Mouse (Mus musculus) left cerebral cortex, postnatal 4 days (tissue): ENCODE results near the gene Efna5. TPM values are rescaled to one million over a fixed set of nuclear protein-coding genes. Genes with fewer than 3 reads are reported as not detected.
A peak's percentile ranks its signal among the peaks of the same experiment; 100 is the strongest.

ENCODE experiments used
- DNase-seq: peaks from one replicate; pipeline ENCODE4 v3.0.0-alpha.2; 2022
- intact Hi-C: fragments of 180-260 bp; cut with DNase I; formaldehyde crosslinking; loops from one replicate; pipeline ENCODE4 v1.15.1; 2025
- total RNA-seq, 2 experiments: library from RNA; stranded (reverse); gene quantifications; 2 replicates each; pipeline ENCODE4 v1.2.3; 2021

Efna5 gene
- total RNA-seq, 2 experiments from 2014 or later: 43.8 to 49.4 TPM

DNA sequence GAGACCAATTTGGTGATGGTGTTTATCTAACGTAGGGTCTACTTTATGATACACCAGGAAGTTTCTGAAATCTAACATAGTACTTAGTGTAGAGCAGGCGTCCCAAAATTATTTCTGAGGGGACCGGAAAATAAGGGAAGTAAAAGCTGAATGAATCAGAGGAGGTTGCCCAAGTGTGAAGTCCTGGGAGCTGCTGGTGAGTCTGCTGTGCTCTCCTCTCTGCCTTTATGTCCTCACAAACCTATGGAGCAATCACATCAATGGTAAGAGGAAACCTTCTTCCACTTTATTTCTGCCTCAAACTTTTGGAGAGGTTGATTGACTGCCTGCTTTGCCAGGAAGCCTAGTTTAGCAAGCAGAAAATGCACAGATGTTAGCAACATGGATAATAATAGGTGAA is 257.9 kb downstream of the Efna5 start:
- intact Hi-C loops: no loop called here
- DNase-seq: no peak

DNA sequence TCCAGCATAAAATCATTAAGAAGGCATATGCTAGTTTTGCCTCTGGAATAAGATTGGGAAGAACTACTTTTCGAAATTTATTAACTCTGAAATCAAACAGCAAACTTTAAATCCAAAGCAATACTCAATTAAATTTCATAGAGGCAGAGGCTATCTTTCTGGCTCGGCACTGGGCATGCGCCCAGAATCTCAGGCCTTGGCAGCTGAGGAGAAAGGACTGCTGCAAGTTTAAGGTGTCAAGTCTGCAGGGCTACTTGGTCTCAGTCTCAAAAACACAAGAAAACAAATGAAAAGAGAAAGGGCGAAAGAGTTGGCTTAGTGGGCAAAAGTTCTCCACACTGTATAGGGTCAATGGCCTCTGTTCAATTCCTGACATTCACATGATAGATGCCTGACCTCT is 258.6 kb downstream of the Efna5 start:
- DNase-seq: no peak
- intact Hi-C loops: no loop called here

DNA sequence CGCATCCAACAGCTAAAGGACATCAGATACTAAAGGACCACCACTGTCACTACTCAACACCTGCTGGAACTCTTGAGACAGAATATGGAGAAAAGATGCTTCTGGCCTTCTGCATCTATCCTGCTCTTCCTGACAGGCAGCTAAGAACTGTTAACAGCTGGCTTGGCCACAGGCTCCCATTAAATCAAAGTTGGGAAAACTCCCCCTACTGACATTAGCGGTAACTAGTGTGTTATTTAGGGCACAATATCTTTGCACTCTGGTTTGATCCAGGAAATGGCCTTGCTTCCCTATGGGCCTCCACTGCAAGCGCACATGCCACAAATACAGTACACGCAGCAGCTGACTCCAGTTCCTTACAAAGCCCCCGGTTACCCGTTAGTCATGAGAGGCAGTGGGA is 266.0 kb downstream of the Efna5 start:
- no peak for DNase-seq
- intact Hi-C loops: no loop called here

DNA sequence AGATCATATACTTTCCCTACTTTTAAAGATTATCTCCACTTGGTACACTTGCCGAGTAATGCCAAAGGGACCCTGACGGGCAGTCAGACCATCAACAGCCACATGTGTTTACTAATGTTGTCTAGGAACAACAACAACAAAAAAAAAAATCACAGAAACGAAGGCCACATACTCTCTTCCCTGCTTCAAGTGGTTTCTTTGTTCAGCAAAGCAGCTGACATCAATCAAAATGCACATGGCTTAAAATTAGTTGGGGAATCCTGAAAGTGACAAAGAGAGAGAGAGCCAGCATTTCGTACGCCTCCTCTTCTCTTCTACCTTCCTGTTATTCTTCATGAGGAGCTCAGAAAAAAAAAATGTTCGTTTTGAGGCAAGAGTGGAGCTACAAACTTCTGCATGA is 266.4 kb downstream of the Efna5 start:
- DNase-seq: no peak
- intact Hi-C loops: no loop called here

DNA sequence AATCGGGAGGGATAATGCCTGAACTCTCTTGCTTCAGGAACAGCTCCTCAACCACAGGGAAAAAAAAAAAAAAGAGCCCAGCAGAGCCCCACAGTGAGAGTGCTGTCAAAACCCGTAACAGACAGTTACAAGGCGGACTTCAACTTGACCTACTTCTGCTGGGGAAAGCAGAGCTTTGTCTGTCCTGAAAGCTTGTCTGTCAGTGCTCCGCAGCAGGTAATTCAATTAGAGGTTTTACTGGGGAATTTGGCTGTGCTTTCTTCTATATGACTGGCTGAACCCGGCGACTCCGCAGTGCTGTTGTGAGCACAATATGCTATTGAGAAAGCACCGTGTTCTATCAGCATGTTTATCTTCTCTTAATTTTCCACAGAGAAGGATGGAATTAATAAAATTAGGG is 266.9 kb downstream of the Efna5 start:
- DNase-seq: no peak
- intact Hi-C loops: no loop called here

DNA sequence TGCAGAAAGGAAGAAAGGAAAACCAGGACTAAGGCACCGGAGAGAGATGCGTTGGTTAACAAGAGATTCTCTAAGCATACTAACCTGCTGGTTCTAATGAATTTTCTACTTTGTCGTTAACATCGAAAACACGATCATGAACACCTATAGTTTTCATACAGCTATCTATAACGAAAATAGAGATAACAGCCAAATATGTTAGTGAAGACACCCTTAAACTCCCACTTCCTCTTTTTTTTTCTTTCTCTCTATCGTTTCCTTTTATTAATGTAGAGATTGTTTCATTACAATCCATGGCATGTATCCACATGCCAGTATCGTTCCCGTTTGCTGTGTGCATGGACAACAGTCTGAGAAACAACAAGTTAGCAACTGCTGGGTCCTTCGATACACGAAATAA is 267.9 kb downstream of the Efna5 start:
- no peak for DNase-seq
- intact Hi-C loops: no loop called here

DNA sequence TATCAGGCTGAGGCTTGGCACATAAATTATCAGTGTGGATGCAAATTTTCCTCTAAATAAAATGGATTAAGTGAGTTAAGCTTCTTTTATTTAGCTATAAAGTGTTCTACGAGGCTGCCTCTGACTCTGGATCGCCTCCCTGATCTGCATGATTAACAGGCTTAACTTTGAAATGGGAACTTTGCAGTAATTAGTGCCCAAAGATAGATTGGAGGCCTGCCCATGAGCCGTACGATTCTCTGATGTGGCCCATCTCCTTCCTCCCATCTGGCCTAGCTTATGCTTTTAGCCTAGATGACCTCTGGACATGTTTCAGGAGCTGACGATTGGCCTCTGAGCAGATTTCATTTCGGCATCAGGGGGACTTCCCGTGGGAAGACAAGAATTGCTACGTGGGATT is 273.0 kb downstream of the Efna5 start:
- DNase-seq: peak; percentile 24
- intact Hi-C loops: no loop called here

DNA sequence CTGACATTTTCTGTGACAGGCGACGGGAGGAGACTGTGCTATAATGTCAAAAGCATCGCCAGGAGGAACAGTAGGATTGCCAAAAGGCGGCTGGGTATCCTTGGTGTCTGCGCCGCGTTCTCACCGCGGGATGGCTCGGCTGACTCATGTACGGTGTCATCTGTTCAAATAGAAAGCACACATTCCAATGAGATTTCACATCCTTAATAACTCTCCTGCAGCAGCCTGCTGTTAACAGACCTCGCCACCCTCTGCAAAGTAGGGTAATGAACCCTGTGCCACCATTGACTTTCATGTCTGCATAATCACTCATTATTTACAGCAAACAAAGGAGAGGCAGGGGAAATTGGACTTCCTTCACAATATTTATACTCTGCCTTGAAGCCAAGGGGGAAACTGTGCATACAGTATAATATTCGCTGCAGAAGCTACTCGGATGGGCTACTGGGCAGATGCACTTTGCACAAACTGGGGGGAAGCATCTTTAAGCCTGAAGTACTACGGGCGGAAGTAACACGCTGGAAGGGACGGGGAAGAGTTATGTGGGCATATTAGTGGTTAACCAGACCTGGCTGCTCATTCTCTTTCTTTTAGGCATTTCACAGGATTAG is 273.7 kb downstream of the Efna5 start:
- DNase-seq: peak; percentile 61
- intact Hi-C loops: no loop called here

DNA sequence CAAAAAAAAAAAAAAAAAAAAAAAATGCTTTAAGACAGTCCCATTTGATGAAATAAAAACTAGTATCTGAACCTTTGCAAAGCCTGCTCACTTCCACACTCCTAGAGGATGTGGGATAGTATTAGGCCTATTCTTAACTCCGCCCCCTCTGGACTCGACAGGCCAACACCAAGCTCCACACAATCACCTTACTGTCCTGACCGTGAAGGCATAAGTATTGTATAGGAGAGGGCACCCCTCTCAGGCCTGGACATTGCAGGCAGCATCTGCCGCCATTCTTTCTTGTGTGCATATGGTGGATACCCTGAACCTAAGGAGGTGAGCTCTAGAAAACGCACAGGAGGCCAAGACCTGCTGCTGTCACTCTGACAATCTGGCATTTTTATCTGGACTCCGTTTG is 274.4 kb downstream of the Efna5 start:
- intact Hi-C loops: no loop called here

DNA sequence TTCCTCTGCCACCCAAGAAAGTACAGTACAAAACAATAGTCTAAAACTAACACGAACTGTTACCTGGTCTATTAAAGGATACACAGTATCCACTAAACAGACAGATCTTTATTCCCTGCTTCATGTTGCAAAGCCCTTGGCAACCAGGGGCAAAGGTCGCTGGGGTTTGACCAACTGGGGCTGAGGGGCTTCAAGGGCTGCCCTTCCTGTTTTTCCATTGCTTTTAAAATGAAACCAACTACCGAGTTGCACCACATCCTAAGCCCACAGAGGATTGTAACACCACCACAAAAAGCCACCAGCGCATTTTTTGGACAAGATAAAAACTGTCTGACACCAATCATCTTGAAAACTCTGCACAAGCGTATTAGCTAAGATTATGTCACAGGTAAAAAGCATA is 276.8 kb downstream of the Efna5 start:
- intact Hi-C loops: no loop called here

More for the DNA sequence above, 274.4 kb downstream of the Efna5 start:
- DNase-seq: no peak

DNA sequence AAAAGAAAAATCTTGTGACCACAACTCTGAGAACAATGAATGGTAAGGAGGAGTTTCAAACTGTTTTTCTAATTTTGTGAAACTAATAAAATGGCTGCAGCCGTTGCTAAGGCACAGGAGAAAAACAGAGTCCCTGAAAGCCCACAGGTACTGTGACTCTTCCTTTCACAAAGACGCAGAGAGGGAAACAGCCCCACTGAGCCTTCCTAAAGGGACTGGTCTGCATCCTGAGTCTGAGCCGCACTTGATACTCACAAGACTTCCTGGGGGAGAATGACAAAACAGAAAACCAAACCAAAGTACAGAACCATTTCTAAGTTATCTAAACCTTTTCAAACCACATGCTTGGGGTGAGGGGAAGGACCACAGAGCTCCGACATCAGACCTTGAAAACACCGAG is 277.5 kb downstream of the Efna5 start:
- intact Hi-C loops: no loop called here
- no peak for DNase-seq

More for the DNA sequence above, 276.8 kb downstream of the Efna5 start:
- no peak for DNase-seq

DNA sequence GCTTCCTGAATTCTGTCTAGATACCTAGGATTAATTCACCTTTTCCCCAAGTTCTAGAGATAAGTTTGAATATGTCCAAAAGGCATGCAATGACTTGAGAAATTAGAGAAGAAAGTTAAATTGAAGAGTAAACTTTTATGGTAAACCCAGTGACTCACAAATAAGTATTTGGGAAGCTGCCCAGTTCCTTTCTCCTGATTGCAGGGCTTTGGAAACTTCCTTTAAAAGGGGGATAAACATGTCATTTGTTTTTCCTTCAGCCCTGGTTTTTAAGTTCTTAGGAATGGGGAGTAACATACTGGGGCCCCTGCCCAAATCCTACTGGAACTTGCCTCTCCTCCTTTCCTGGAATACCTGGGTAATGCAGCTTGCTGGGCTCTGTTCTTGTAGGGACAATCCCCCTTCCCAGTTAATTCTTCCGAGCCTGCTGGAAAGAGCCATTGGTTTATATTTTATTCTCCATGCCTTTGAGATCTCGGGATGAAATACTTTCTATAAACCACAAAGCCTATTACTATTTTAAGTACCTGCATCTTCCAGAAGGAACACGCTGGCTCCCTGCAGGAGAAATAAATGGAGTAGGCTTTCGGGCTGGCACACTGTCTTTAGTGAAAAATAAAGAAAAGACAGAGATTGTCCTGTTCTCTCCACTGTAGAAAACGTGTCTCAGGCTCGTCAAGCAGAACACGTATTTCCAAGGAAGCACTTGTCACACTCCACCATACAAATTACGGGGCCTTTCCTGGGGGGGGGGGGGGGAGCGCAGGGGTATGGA is 282.2 kb downstream of the Efna5 start:
- DNase-seq: no peak
- intact Hi-C loops: no loop called here

DNA sequence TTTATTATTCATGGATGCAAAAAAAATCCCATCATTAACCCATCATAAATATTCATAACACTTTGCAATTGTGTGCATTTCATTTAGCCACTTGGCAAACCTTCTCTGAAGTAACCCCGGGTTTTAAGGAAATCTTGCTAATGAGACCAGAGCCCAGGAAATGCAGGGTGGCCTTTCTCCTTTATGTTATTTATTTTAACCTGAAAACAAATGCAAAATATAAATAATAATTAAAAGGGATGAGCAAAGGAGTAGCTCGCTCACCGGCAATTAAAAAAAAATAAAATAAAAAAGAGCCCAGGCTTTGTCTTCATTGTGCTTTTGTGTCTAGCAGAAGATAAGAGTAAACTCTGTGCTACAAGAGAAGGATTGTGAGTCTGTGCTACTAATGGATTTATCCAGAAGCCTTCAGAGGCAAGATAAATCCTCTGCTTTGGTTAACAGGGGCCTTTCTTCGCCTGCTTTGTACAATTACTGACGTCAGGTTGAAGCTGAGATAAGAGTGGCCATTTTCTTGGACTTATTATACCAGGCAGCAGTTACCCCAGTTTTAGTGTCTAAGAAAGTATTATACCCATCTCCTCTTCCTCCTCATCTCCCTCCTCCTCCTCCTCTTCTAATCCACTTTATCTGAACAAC is 288.6 kb downstream of the Efna5 start:
- intact Hi-C loops: no loop called here

DNA sequence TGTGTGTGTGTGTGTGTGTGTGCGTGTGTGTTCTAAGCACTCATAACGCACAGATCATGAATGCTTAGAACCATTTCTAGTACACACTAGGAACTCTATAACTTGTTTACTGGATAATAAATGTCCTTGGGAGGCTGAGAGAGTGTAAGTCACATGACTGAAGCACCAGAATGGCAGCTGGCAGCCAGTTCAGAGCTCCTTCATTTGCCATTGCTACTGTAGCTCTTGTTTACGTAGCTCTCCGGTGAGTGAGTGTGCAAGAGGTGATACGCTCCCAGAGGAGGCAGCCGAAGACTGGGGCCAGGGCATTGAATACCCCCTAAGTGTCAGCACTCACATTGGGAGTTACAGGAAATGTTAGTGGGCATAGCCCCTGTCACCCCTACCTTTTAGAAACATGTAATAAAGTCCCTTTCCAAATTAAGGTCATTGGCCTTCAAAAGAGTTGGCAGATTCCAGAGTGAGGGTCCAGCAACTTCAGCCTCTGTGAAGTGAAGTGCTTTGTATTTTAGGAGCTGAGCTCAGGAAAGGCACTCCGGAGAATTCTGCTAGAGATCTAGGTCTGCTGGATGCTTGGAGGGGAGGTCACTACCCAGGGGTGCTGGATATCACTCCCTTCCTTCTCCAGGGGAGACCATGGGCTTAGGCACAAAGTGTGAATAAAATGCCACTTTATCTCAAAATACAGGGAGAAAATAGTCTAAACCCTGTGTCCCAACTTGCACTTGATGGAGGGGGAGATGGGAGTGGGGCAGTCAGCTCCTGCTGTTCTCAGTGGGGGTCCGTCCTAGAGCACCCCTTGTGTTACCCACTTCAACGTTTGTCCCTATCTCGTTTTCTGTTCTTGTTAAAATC is 289.3 kb downstream of the Efna5 start:
- DNase-seq: no peak
- intact Hi-C loops: no loop called here

More for the DNA sequence above, 288.6 kb downstream of the Efna5 start:
- no peak for DNase-seq

DNA sequence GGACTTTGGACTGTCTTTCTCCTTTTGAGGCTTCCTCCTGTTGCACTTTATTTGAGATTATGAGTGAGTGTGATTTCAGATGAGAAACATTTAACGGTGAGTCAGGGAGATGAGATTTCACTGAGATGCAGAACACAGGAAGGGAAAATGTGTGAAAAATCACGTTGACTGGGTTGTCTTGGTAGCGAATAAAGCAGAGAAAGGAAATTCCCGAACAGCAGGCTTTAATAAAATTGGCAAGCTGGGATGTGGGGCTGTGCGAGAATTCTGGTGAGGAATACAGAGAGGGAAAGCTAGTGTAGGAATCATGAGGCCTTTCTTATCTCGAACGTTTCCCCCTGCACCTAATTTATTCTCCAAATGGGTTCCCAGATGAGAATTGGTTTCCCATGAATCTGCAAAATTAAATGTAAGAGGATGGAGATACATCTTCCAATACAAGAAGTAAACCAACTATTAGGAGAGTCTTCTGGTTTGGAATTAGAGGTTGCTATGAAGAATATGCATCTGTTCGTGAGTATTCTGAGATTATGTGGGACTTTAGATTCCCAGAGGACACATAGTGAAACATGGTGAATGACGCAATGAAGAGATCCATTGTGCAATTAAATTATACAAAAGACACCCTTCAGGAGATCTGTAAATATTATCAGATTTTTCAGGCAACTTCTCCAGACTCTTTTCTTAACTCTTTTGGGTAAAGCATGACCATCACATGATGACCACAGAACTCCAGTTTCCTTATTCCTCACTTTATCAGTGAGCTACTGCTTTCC is 290.2 kb downstream of the Efna5 start:
- intact Hi-C loops: no loop called here
- no peak for DNase-seq

DNA sequence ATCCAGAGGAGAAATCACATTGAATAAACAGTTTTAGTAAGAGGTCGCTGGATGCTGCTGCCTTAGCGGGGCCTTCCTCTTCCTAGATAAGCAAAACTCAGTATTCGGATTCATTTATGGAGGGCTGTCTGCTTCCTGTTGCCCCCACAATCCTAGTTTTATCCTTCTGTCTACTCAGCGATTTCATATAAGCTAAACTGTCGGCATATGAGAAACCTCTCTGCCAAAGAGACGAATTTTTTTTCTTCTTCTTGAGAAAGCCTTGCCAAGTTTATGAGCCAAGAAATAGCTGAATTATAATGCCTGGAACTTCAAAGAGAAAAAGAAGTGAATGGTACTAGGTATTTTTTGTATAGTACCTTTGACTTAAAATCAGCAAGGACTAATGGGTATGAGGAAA is 301.0 kb downstream of the Efna5 start:
- DNase-seq: no peak
- intact Hi-C loops: no loop called here

DNA sequence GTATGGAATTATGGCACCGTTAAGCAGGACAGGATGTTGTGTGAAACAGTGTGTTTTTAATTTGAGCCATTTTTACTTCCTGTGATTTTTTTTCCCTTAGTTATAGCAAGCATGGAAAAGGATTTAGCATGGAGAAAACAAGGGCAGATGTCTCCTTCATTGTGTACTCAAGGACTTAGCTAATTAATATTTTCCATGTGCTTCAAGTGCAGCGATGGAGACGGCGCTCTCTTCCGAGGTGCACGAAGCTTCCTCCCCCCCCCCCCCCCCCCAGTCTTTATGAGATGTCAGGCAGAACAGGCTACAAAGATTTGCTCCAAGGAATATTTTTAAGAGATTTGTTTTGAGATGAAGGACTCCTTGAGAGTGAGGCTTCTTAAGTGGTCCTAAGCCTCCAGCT is 301.5 kb downstream of the Efna5 start:
- DNase-seq: no peak
- intact Hi-C loops: no loop called here

DNA sequence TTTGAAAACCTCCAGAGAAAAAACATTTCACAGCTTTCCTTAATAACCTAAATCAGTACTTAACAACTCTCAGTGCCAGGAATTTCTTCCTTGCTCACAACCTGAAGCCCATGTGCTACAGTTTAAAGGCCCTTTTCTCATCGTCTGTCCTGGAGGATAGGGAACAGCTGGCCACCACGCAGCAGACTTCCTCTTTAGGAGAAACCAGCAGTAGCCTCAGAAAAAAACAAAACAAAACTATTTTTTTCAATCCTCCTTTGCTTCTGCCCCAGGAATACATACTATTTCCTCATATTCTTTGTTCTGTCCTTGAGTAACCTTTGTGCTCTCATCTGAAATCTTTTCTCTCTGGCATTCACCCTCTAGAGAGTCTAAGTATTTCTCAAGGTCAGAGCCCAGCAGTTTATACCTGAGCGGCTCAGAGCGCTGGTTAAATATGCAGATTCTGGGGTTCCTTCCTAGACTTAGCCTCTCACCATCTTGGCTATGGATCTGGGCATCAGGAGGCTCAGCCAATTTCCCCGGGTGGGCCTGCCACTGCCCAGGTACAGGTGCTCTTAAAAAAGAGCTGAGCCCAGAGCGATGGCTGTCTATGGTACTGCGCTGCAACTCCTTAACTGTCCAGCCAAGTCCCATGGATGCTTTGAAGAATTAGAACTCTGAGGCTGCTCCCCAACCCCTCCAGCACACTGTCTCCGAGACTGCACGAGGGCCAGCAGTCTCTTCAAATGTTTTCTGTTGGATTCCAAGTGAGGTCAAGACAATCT is 306.4 kb downstream of the Efna5 start:
- intact Hi-C loops: no loop called here
- no peak for DNase-seq

DNA sequence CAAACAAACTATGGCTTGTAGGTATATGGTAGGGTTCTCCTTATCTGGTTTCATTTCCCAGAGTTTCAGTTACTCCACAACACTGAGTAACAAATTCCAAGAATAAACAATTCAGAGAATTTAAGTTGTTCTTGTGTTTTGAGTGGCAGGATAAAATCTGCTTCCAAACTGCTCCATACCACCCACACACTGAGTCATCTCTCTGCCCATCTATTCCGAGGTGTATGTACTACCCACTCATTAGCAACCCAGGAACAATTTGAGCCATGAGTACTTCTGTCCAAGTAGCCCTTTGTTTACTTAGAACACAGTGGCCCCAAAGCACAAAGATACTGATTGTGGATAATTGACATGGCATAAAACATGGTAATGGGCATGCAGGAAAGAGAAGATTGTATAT is 311.0 kb downstream of the Efna5 start:
- intact Hi-C loops: no loop called here
- DNase-seq: no peak

DNA sequence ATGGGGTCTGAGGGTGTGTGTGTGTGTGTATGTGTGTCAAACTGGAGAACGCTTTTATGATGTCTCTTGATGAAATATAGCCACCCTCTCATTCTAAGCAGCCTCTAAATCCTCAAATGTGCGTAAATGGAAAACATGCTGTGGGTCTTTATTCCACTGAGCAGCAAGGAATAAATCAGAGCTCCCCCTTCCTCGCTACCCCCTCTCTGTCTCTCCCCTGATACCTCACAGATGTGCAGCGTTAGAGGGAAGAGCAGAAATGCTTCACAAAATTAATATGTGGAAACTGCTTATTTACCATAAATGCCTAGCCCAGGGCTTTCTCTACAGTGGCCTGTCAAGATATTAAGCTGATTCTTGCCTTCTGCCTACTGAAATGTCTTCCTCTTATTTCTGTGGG is 313.1 kb downstream of the Efna5 start:
- intact Hi-C loops: no loop called here
- no peak for DNase-seq
